Mouse (Mus musculus) forebrain, embryonic 16.5 days (tissue): ENCODE measurements at regions not wholly inside any gene's neighbourhood (a gene's known extent, or its start where the extent isn't known, plus 50 kb on each side); places are given as distances from the start of the nearest gene placed in this dataset.

Source experiments
- ATAC-seq: fragments of 200-750 bp; cut with Nextera tagmentation; 2 replicates; pipeline ENCODE4 v1.8.0; 2017; ENCODE audit warnings: mild to moderate bottlenecking, moderate library complexity
- H3K27ac ChIP-seq: fragments of 300-500 bp; sonication (generic); 2 replicates; pipeline ENCODE4 v1.5.1; 2014; ENCODE audit warnings: low read length, control low read depth
- H3K27me3 ChIP-seq: fragments of 300-500 bp; sonication (generic); replicated peaks from 2 replicates; pipeline ENCODE4 v1.6.1; 2014; ENCODE audit warnings: low read length; ENCODE audit not compliant: control insufficient read depth, insufficient read depth
- H3K36me3 ChIP-seq: fragments of 300-500 bp; sonication (generic); 2 replicates; pipeline ENCODE4 v1.6.1; 2014; ENCODE audit not compliant: control insufficient read depth, insufficient read depth
- H3K4me1 ChIP-seq: fragments of 300-500 bp; sonication (generic); replicated peaks from 2 replicates; pipeline ENCODE4 v1.6.1; 2014; ENCODE audit warnings: low read length; ENCODE audit not compliant: control insufficient read depth, insufficient read depth
- H3K4me2 ChIP-seq: fragments of 300-500 bp; sonication (generic); 2 replicates; pipeline ENCODE4 v1.6.1; 2014; ENCODE audit warnings: mild to moderate bottlenecking, low read length, control low read depth
- H3K4me3 ChIP-seq: fragments of 300-500 bp; sonication (generic); replicated peaks from 2 replicates; pipeline ENCODE4 v1.5.1; 2014; ENCODE audit warnings: mild to moderate bottlenecking, low read length, control low read depth
- H3K9ac ChIP-seq: fragments of 300-500 bp; sonication (generic); replicated peaks from 2 replicates; pipeline ENCODE4 v1.6.1; 2014; ENCODE audit warnings: low read depth, low read length, control low read depth
- H3K9me3 ChIP-seq: fragments of 300-500 bp; sonication (generic); 2 replicates; pipeline ENCODE4 v1.6.1; 2016; ENCODE audit warnings: low read length; ENCODE audit not compliant: control insufficient read depth
- WGBS: fragments of 180-500 bp; shearing (Covaris S2); extraction: QIAGEN DNeasy Blood & Tissue Kit; methylation state at CpG from one replicate; pipeline ENCODE4 v1.1.7; 2014; 5-methylcytosine and 5-hydroxymethylcytosine counted together

GRCm38 (mm10) chr15:51601128-51601855, 2283.4 kb upstream of the Gm7489 start:
- Histone ChIP-seq H3K36me3 (no peaks in the 10 kb centered on the region), H3K4me1 (peaks cover 4% of the 10 kb centered on the region), H3K9ac (no peak overlapping the region), H3K27ac (no peak overlapping the region), H3K27me3 (no peaks in the 10 kb centered on the region), H3K4me2 (no peak overlapping the region), H3K9me3 (no peaks in the 10 kb centered on the region), H3K4me3 (no peak overlapping the region)
- ATAC-seq, result peak; percentile 83
- WGBS, result 29% methylated on average over 10 of the region's 10 CpGs

GRCm38 (mm10) chr15:51621455-51621854, 2263.3 kb upstream of the Gm7489 start:
- Histone ChIP-seq H3K27ac (no peak overlapping the region), H3K9me3 (no peaks in the 10 kb centered on the region), H3K4me2 (no peak overlapping the region), H3K27me3 (no peaks in the 10 kb centered on the region), H3K36me3 (no peaks in the 10 kb centered on the region), H3K9ac (no peak overlapping the region), H3K4me1 (no peaks in the 10 kb centered on the region), H3K4me3 (no peak overlapping the region)
- no peak for ATAC-seq
- WGBS, result 92% methylated on average over 6 of the region's 6 CpGs

- H3K4me3 ChIP-seq, result no peak overlapping the region
- WGBS, result 60% methylated on average over 5 of the region's 5 CpGs
- peak; percentile 88 for ATAC-seq
- H3K9ac ChIP-seq, result no peak overlapping the region
- H3K27me3 ChIP-seq, result no peaks in the 10 kb centered on the region
- H3K4me1 ChIP-seq, result no peaks in the 10 kb centered on the region
- no peaks in the 10 kb centered on the region for H3K36me3 ChIP-seq
- no peak overlapping the region for H3K4me2 ChIP-seq
- H3K27ac ChIP-seq, result no peak overlapping the region
- H3K9me3 ChIP-seq, result no peaks in the 10 kb centered on the region
Measured at GRCm38 (mm10) chr15:51627463-51627862, 2257.2 kb upstream of the Gm7489 start.

- H3K27ac ChIP-seq, result no peak overlapping the region
- no peaks in the 10 kb centered on the region for H3K27me3 ChIP-seq
- no peak overlapping the region for H3K9ac ChIP-seq
- H3K4me2 ChIP-seq, result no peak overlapping the region
- no peaks in the 10 kb centered on the region for H3K4me1 ChIP-seq
- 34% methylated on average over 4 of the region's 4 CpGs for WGBS
- H3K9me3 ChIP-seq, result no peaks in the 10 kb centered on the region
- ATAC-seq, result no peak
- no peaks in the 10 kb centered on the region for H3K36me3 ChIP-seq
- H3K4me3 ChIP-seq, result no peak overlapping the region
Measured at GRCm38 (mm10) chr15:51628518-51628917, 2256.2 kb upstream of the Gm7489 start.

- Histone ChIP-seq H3K9ac (no peak overlapping the region), H3K36me3 (no peaks in the 10 kb centered on the region), H3K27ac (no peak overlapping the region), H3K4me2 (no peak overlapping the region), H3K4me3 (no peak overlapping the region), H3K27me3 (no peaks in the 10 kb centered on the region), H3K4me1 (peaks cover 12% of the 10 kb centered on the region), H3K9me3 (no peaks in the 10 kb centered on the region)
- WGBS, result 48% methylated on average over 10 of the region's 10 CpGs
- no peak for ATAC-seq
Measured at GRCm38 (mm10) chr15:51631881-51632280, 2252.8 kb upstream of the Gm7489 start.

- Histone ChIP-seq H3K36me3 (no peaks in the 10 kb centered on the region), H3K27ac (no peak overlapping the region), H3K4me2 (no peak overlapping the region), H3K4me1 (peaks cover 12% of the 10 kb centered on the region), H3K27me3 (no peaks in the 10 kb centered on the region), H3K9ac (no peak overlapping the region), H3K9me3 (no peaks in the 10 kb centered on the region), H3K4me3 (no peak overlapping the region)
- no peak for ATAC-seq
- 87% methylated on average over 6 of the region's 6 CpGs for WGBS
Measured at GRCm38 (mm10) chr15:51633068-51633467, 2251.6 kb upstream of the Gm7489 start.

- WGBS, result 5% methylated on average over 7 of the region's 7 CpGs
- peak; percentile 54 for ATAC-seq
- no peaks in the 10 kb centered on the region for H3K27me3 ChIP-seq
- peak overlapping the region; percentile 2; the same call in 1 of the 2 replicates for H3K27ac ChIP-seq
- H3K9ac ChIP-seq, result no peak overlapping the region; the same call in 1 of the 2 replicates
- peaks cover 12% of the 10 kb centered on the region for H3K4me1 ChIP-seq
- H3K4me3 ChIP-seq, result peak overlapping the region; percentile 1; the same call in 1 of the 2 replicates
- no peaks in the 10 kb centered on the region for H3K36me3 ChIP-seq
- H3K4me2 ChIP-seq, result peak overlapping the region; percentile 47
- H3K9me3 ChIP-seq, result no peaks in the 10 kb centered on the region
Measured at GRCm38 (mm10) chr15:51634726-51635125, 2250.0 kb upstream of the Gm7489 start.

GRCm38 (mm10) chr15:51635129-51635920, 2249.4 kb upstream of the Gm7489 start:
- ATAC-seq, result peak; percentile 81
- Histone ChIP-seq H3K9ac (peak overlapping the region; percentile 33; the same call in 1 of the 2 replicates), H3K4me1 (peaks cover 12% of the 10 kb centered on the region), H3K27me3 (no peaks in the 10 kb centered on the region), H3K9me3 (no peaks in the 10 kb centered on the region), H3K27ac (peak overlapping the region; percentile 2; the same call in 1 of the 2 replicates), H3K4me2 (peak overlapping the region; percentile 47), H3K36me3 (no peaks in the 10 kb centered on the region), H3K4me3 (peak overlapping the region; percentile 1; the same call in 1 of the 2 replicates)
- WGBS, result 7% methylated on average over 21 of the region's 21 CpGs

- Histone ChIP-seq H3K9me3 (no peaks in the 10 kb centered on the region), H3K9ac (no peak overlapping the region), H3K4me3 (no peak overlapping the region), H3K4me2 (no peak overlapping the region), H3K27me3 (no peaks in the 10 kb centered on the region), H3K36me3 (no peaks in the 10 kb centered on the region), H3K27ac (no peak overlapping the region), H3K4me1 (peaks cover 12% of the 10 kb centered on the region)
- ATAC-seq, result no peak
- 96% methylated on average over 1 of the region's 1 CpGs for WGBS
Measured at GRCm38 (mm10) chr15:51637570-51637969, 2247.1 kb upstream of the Gm7489 start.
